Mouse (Mus musculus) kidney, embryonic 16.5 days (tissue): Measurements from ENCODE around the gene Tom1l1. TPM values are rescaled to one million over a fixed set of nuclear protein-coding genes. Genes with fewer than 3 reads are reported as not detected.

Experiments used
- ATAC-seq: fragments of 200-750 bp; cut with Nextera tagmentation; 2 replicates; pipeline ENCODE4 v1.8.0; 2017; ENCODE audit warnings: moderate TSS enrichment; ENCODE audit not compliant: low FRiP score, low TSS enrichment
- H3K27ac ChIP-seq: fragments of 300-500 bp; sonication (generic); 2 replicates; pipeline ENCODE4 v1.5.1; 2014; ENCODE audit warnings: low read length
- H3K27me3 ChIP-seq: fragments of 300-500 bp; sonication (generic); 2 replicates; pipeline ENCODE4 v1.6.1; 2014; ENCODE audit warnings: low read length, control low read depth, mixed read lengths; ENCODE audit not compliant: insufficient read depth
- H3K36me3 ChIP-seq: fragments of 300-500 bp; sonication (generic); 2 replicates; pipeline ENCODE4 v1.6.1; 2014; ENCODE audit warnings: low read length, control low read depth, mixed read lengths; ENCODE audit not compliant: insufficient read depth
- H3K4me1 ChIP-seq: fragments of 300-500 bp; sonication (generic); 2 replicates; pipeline ENCODE4 v1.6.1; 2014; ENCODE audit warnings: low read length, control low read depth, mixed read lengths; ENCODE audit not compliant: insufficient read depth
- H3K4me2 ChIP-seq: fragments of 300-500 bp; sonication (generic); replicated peaks from 2 replicates; pipeline ENCODE4 v1.6.1; 2014; ENCODE audit warnings: low read depth, low read length
- H3K4me3 ChIP-seq: fragments of 300-500 bp; sonication (generic); 2 replicates; pipeline ENCODE4 v1.5.1; 2014; ENCODE audit warnings: mild to moderate bottlenecking, low read length
- H3K9ac ChIP-seq: fragments of 300-500 bp; sonication (generic); replicated peaks from 2 replicates; pipeline ENCODE4 v1.6.1; 2014; ENCODE audit warnings: low read length
- H3K9me3 ChIP-seq: fragments of 300-500 bp; sonication (generic); 2 replicates; pipeline ENCODE4 v1.6.1; 2016; ENCODE audit warnings: low read length, control low read depth
- WGBS: fragments of 180-500 bp; shearing (Covaris S2); extraction: QIAGEN DNeasy Blood & Tissue Kit; methylation state at CpG from one replicate; pipeline ENCODE4 v1.1.7; 2014; 5-methylcytosine and 5-hydroxymethylcytosine counted together
- polyA plus RNA-seq: library from polyadenylated mRNA; unstranded; fragments of >200 nt; fragmentation: Nextera tagmentation; extraction: Ambion mirVana; gene quantifications from 2 replicates; pipeline ENCODE4 v1.2.1, GENCODE M21; 2015

Gene Tom1l1
- polyA plus RNA-seq, 1 experiment from 2014 or later, result 33.9 TPM

DNA sequence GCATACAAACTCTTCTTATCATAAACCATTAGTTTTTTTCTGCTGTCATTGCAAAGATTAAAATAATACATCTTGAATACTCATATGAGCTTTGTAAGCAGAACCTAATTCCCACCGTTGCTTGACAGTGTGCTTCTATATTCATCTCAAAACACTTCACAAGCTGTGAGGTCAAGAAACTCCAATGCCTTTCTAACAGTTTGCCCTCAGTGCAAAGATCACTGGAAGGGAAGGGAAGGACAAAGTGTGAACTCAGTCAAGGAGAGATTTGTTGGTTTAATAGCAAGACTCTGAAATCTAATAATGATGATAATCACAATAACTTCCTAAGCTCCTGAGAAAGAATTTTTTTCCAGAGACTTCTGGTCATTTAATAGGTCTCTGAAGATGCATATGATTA is 60.4 kb downstream of the Tom1l1 start:
- Histone ChIP-seq H3K36me3 (0 out of 2 replicates have a peak, but pooled peaks cover 2% of the 10 kb centered on the region), H3K9ac (no peak overlapping the region), H3K4me2 (no peak overlapping the region), H3K4me1 (no peaks in the 10 kb centered on the region), H3K27me3 (no peaks in the 10 kb centered on the region), H3K27ac (no peak overlapping the region), H3K9me3 (no peaks in the 10 kb centered on the region), H3K4me3 (no peak overlapping the region)
- WGBS, result 78% methylated on average over 1 of the region's 1 CpGs
- no peak for ATAC-seq

DNA sequence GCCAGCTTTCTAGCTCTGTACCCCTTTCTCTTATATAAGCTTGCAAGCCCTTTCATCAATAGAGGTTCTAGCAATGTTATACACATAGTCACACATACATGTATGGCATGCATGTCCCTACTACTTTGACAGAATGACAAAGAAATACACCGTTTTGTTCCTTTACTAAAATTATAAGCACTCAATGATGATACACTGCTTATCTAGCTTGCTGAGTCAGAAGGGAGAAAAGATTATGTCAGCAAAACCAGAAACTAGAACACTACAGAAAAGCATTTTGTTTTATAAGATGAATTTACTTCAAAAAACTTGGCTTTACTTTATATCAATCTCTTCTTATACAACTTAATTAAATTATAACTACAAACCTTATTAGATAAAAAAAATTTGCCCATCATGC is 63.0 kb downstream of the Tom1l1 start:
- no peak overlapping the region for H3K4me3 ChIP-seq
- no peak overlapping the region for H3K27ac ChIP-seq
- no peaks in the 10 kb centered on the region for H3K27me3 ChIP-seq
- H3K36me3 ChIP-seq, result peaks cover 3% of the 10 kb centered on the region; the same call in 1 of the 2 replicates
- H3K4me2 ChIP-seq, result no peak overlapping the region
- WGBS, result 88% methylated on average over 1 of the region's 1 CpGs
- H3K9me3 ChIP-seq, result no peaks in the 10 kb centered on the region
- H3K4me1 ChIP-seq, result no peaks in the 10 kb centered on the region
- no peak overlapping the region for H3K9ac ChIP-seq
- no peak for ATAC-seq

DNA sequence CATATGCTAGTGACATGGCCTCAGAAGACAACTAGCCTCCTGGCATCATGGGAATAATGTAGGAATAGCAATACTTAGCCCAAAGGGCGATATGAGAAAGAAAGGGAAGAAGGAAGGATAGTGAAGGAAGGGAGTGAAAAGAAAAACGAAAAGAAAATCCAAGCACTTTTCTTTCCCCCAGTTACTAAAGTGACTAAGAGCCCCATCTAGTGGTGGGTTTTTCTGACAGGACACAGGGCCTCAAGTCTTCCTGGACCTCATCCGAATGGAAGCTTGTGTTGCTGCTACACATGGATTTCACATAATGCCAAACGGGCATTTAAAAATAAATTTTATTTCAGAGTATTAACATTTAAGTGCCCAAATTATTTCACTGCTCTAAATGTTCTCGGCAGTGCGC is 64.7 kb downstream of the Tom1l1 start:
- peaks cover 3% of the 10 kb centered on the region; the same call in 1 of the 2 replicates for H3K36me3 ChIP-seq
- no peak overlapping the region for H3K27ac ChIP-seq
- H3K4me1 ChIP-seq, result no peaks in the 10 kb centered on the region
- no peak overlapping the region for H3K4me2 ChIP-seq
- no peak for ATAC-seq
- no peaks in the 10 kb centered on the region for H3K27me3 ChIP-seq
- WGBS, result 58% methylated on average over 6 of the region's 6 CpGs
- H3K9ac ChIP-seq, result no peak overlapping the region
- no peak overlapping the region for H3K4me3 ChIP-seq
- no peaks in the 10 kb centered on the region for H3K9me3 ChIP-seq

DNA sequence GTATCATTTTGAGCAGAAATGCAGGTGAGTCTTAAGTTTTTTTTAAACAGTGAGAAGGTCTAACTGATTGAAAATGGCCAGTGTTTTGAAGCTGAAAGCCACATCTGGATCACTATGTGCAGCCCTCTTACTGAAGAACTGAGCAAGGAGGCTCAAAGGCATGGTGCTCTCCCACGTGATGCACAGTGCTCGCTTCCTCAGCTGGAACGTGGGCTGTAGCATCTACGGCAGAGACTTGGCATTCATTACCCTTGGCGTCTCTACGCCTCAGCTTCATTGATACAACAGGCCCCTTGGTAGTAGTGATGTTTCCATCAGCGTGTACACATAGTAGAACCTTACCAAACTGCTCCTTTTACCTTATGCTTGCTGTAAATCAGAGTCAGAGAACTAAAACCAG is 65.7 kb downstream of the Tom1l1 start:
- Histone ChIP-seq H3K36me3 (peaks cover 3% of the 10 kb centered on the region; the same call in 1 of the 2 replicates), H3K4me3 (no peak overlapping the region), H3K27me3 (no peaks in the 10 kb centered on the region), H3K4me2 (no peak overlapping the region), H3K9ac (no peak overlapping the region), H3K4me1 (no peaks in the 10 kb centered on the region), H3K9me3 (no peaks in the 10 kb centered on the region), H3K27ac (no peak overlapping the region)
- ATAC-seq, result no peak
- WGBS, result 82% methylated on average over 7 of the region's 7 CpGs

DNA sequence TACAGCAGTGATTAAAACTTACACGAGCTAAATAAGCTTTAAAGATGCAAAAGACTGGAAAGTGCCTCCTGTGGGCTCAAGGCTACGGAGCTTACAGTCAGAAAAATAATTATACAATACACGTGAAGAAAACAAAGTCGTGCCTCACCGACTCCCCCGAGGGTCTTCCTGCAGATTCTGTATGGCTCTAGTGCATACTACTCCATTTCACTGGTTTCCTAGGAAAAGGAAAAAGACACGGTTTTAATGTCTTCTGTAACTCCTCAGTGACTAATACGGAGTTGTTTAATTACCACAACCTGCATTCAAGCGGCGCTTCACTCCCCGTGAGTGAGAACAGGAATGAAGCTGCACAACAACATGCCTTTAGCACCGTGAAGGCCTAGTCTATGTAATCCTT is 66.1 kb downstream of the Tom1l1 start:
- H3K27ac ChIP-seq, result no peak overlapping the region
- no peaks in the 10 kb centered on the region for H3K9me3 ChIP-seq
- no peak overlapping the region for H3K4me2 ChIP-seq
- ATAC-seq, result no peak
- H3K9ac ChIP-seq, result no peak overlapping the region
- no peaks in the 10 kb centered on the region for H3K27me3 ChIP-seq
- peaks cover 3% of the 10 kb centered on the region; the same call in 1 of the 2 replicates for H3K36me3 ChIP-seq
- 69% methylated on average over 12 of the region's 12 CpGs for WGBS
- H3K4me1 ChIP-seq, result no peaks in the 10 kb centered on the region
- no peak overlapping the region for H3K4me3 ChIP-seq

DNA sequence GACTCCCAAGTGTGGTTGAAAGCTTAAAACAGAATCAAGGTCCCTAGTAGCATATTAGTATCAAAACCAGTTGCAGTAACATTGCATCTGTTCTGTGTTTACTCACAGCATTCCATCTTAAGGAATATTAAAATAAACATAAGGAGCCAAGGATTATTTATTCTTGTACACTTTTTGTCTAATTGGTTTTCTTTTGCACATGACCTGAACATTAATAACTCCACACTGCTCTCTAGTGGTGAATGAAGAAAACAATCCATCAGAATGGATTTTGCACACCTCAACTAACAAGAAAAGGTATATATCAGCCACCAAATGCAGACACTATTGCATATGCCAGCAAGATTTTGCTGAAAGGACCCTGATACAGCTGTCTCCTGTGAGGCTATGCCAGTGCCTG is 71.7 kb downstream of the Tom1l1 start:
- no peaks in the 10 kb centered on the region for H3K4me1 ChIP-seq
- peaks cover 6% of the 10 kb centered on the region; the same call in 1 of the 2 replicates for H3K36me3 ChIP-seq
- H3K27me3 ChIP-seq, result no peaks in the 10 kb centered on the region
- no peak overlapping the region for H3K9ac ChIP-seq
- no peak overlapping the region for H3K4me3 ChIP-seq
- ATAC-seq, result no peak
- no peaks in the 10 kb centered on the region for H3K9me3 ChIP-seq
- no peak overlapping the region for H3K27ac ChIP-seq
- no peak overlapping the region for H3K4me2 ChIP-seq

DNA sequence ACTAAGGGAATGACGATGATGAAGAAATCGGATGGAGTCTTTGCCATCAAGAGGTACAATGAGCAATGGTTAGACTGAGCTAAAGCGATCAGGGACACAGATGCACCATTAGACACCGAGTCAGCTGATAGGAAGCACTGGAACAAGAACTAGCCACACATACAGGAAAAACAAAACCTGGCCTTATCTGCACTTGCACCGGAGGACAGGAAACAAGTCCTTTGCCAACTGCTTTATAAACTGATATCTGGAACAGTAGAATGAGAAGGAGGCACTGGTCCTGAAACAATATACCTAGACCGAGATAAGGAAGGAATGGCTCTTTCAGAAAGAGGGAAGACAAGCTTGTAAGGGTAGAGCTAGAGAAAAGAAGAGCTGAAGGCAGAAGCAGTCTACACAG is 73.4 kb downstream of the Tom1l1 start:
- Histone ChIP-seq H3K4me1 (no peaks in the 10 kb centered on the region), H3K4me3 (no peak overlapping the region), H3K36me3 (0 out of 2 replicates have a peak, but pooled peaks cover 3% of the 10 kb centered on the region), H3K27ac (no peak overlapping the region), H3K27me3 (no peaks in the 10 kb centered on the region), H3K9me3 (no peaks in the 10 kb centered on the region), H3K9ac (no peak overlapping the region), H3K4me2 (no peak overlapping the region)
- no peak for ATAC-seq
- WGBS, result 80% methylated on average over 6 of the region's 6 CpGs

DNA sequence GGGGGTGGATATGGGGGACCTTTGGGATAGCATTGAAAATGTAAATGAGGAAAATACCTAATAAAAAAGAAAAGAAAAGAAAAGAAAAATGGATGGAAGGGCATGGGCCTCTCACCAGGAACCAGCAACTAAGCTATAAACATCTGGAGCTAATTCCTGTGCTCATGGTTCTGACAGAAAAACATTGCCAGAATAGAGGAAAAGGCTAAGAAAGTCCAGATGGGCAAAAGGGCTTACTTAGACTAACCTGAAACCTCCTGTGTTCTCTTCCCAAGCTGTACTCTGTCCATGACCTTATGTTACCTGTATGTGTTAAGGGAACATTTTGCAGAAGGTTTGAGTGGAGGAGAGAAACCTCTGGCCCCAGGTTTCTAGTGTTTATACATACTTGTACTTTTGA is 76.0 kb downstream of the Tom1l1 start:
- no peak for ATAC-seq
- H3K4me2 ChIP-seq, result no peak overlapping the region
- H3K4me1 ChIP-seq, result no peaks in the 10 kb centered on the region

DNA sequence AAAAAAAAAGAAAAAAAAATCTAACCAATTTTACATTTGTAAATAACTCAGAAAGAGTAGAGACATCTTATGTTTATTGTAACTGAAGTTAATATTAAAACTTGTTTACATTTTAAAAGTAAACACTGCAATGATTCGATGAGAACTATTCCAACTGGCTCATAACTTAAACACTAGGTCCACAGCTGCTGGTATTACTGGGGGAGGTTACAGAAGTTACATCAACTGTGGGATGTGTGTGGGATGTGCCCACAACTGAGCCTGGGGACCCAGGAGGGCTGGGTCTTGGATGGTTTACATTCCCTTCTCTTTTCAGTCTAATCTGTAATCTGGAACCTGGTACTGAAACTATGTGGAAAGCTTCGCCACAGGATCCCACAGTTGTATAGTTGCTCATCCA is 85.1 kb downstream of the Tom1l1 start:
- H3K36me3 ChIP-seq, result peaks cover 24% of the 10 kb centered on the region
- H3K9me3 ChIP-seq, result no peaks in the 10 kb centered on the region
- no peaks in the 10 kb centered on the region for H3K4me1 ChIP-seq
- no peak overlapping the region for H3K4me2 ChIP-seq
- H3K9ac ChIP-seq, result no peak overlapping the region
- no peaks in the 10 kb centered on the region for H3K27me3 ChIP-seq
- H3K4me3 ChIP-seq, result no peak overlapping the region
- H3K27ac ChIP-seq, result no peak overlapping the region
- WGBS, result 86% methylated on average over 2 of the region's 2 CpGs
- no peak for ATAC-seq

More for the DNA sequence above, 76.0 kb downstream of the Tom1l1 start:
- Histone ChIP-seq H3K27ac (no peak overlapping the region), H3K36me3 (0 out of 2 replicates have a peak, but pooled peaks cover 3% of the 10 kb centered on the region), H3K9ac (no peak overlapping the region), H3K4me3 (no peak overlapping the region), H3K27me3 (no peaks in the 10 kb centered on the region), H3K9me3 (no peaks in the 10 kb centered on the region)

DNA sequence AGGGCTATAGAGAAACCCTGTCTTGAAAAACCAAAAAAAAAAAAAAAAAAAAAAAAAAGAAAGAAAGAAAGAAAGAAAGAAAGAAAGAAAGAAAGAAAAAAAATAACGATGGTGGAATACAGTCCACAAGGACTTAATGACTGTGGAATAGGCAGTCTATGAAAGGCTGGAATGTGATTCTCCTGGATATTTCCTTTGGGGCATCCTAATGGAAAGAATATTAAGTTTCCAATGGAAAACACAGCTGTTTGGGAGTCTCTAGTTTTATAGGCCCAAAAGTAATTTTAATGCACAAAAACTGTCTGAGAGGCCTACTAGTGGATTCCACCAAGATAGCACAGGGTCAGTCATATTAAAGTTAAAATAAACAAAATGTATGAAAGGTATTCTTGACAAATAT is 92.3 kb downstream of the Tom1l1 start:
- 85% methylated on average over 1 of the region's 1 CpGs for WGBS
- no peak overlapping the region for H3K4me3 ChIP-seq
- no peak for ATAC-seq

More for the DNA sequence above, 92.3 kb downstream of the Tom1l1 start:
- Histone ChIP-seq H3K9ac (no peak overlapping the region), H3K27ac (no peak overlapping the region), H3K36me3 (peaks cover 26% of the 10 kb centered on the region), H3K4me2 (no peak overlapping the region), H3K9me3 (no peaks in the 10 kb centered on the region), H3K4me1 (no peaks in the 10 kb centered on the region), H3K27me3 (no peaks in the 10 kb centered on the region)
